Mouse (Mus musculus): Measurements from ENCODE around the gene Fbxl17. TPM values are rescaled to one million over a fixed set of nuclear protein-coding genes. Genes with fewer than 3 reads are reported as not detected.

The Fbxl17 gene
- polyA plus RNA-seq, 1 experiment from 2014 or later = 10.7 TPM

DNA sequence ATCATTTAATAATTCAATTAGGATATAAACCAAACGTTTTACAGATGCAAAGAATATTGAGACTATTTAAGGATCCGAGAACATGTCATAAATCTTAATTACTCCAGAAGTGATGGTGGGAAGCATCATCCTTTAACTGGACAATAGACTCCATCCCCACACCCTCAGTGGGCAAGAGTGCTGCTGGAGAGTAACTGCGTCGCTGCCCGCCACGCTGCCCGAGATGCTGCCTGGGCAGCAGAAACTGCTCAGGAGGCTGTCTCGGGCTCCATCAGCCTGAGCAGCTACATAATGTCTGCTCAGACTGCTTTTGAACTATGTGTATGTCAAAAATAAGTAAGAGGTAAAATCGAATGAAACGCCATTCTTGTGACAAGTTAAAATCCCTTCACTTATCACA, 52.1 kb downstream of the Fbxl17 start:
- no peaks in the 10 kb centered on the region for H3K9me3 ChIP-seq (ENCODE audit: control insufficient read depth, low read length)
- no peak overlapping the region for H3K27ac ChIP-seq (replicated peaks; ENCODE audit: low read depth, low read length)
- no peak overlapping the region for H3K4me3 ChIP-seq (ENCODE audit: low read depth, low read length)
- H3K36me3 ChIP-seq (ENCODE audit: control insufficient read depth, insufficient read depth, low read length) = no peaks in the 10 kb centered on the region
- DNase-seq (ENCODE audit: low spot score) (no peak), ATAC-seq (ENCODE audit: low read depth) (no peak)
- H3K4me1 ChIP-seq (ENCODE audit: control insufficient read depth, insufficient read depth, low read length) = no peaks in the 10 kb centered on the region; the same call in 1 of the 2 replicates
- no peaks in the 10 kb centered on the region for H3K27me3 ChIP-seq (replicated peaks; ENCODE audit: control insufficient read depth, insufficient read depth, low read length)
- no peak overlapping the region for H3K9ac ChIP-seq (ENCODE audit: low read depth, low read length)
- 69% methylated on average over 10 of the region's 10 CpGs for WGBS
- H3K4me2 ChIP-seq (ENCODE audit: low read depth, low read length) = no peak overlapping the region

DNA sequence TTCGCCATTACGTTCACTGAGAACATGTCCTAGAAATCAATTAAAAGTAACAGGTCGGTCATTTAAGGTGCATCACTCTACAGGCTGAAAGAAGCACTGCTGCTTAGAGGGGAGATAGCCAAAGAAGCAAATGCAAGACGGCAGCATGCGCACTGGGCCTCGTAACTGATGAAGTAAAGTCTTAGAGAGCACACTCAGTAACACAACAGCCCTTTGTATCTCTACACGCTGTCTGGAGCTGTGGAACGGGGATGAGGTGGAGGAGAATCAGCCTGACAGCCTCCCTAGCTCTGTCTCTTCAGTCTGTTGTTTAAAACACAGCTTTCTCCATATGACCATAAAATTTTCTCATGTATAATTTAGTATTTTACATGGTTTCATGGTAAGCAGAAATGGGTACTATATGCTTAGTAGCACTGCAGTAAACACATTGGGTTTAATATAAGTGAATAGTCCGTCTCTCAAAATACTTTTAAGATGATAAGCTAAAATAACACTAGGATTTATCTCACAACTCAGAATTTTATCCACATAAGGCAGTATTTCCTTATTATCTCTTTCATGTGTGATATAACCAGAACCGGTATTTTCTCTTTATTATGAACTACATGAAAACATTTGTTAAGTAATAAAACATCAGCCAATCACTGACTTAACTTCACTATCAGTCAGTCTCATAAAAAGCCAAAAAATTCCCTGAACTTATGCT, 52.7 kb downstream of the Fbxl17 start:
- Histone ChIP-seq H3K4me2 (ENCODE audit: low read depth, low read length) (no peak overlapping the region), H3K9me3 (ENCODE audit: control insufficient read depth, low read length) (no peaks in the 10 kb centered on the region), H3K9ac (ENCODE audit: low read depth, low read length) (no peak overlapping the region), H3K4me1 (ENCODE audit: control insufficient read depth, insufficient read depth, low read length) (no peaks in the 10 kb centered on the region; the same call in 1 of the 2 replicates), H3K36me3 (ENCODE audit: control insufficient read depth, insufficient read depth, low read length) (no peaks in the 10 kb centered on the region), H3K4me3 (ENCODE audit: low read depth, low read length) (no peak overlapping the region), H3K27me3 (replicated peaks; ENCODE audit: control insufficient read depth, insufficient read depth, low read length) (no peaks in the 10 kb centered on the region), H3K27ac (replicated peaks; ENCODE audit: low read depth, low read length) (no peak overlapping the region)
- 68% methylated on average over 10 of the region's 10 CpGs for WGBS
- ATAC-seq (ENCODE audit: low read depth) (no peak), DNase-seq (ENCODE audit: low spot score) (no peak)

- Histone ChIP-seq H3K4me1 (ENCODE audit: control insufficient read depth, insufficient read depth, low read length) (no peaks in the 10 kb centered on the region; the same call in 1 of the 2 replicates), H3K27ac (replicated peaks; ENCODE audit: low read depth, low read length) (no peak overlapping the region), H3K9me3 (ENCODE audit: control insufficient read depth, low read length) (no peaks in the 10 kb centered on the region), H3K9ac (ENCODE audit: low read depth, low read length) (no peak overlapping the region), H3K27me3 (replicated peaks; ENCODE audit: control insufficient read depth, insufficient read depth, low read length) (no peaks in the 10 kb centered on the region), H3K4me3 (ENCODE audit: low read depth, low read length) (no peak overlapping the region), H3K4me2 (ENCODE audit: low read depth, low read length) (no peak overlapping the region), H3K36me3 (ENCODE audit: control insufficient read depth, insufficient read depth, low read length) (no peaks in the 10 kb centered on the region)
- no peak for DNase-seq (ENCODE audit: low spot score)
- no peak for ATAC-seq (ENCODE audit: low read depth)
- 83% methylated on average over 4 of the region's 4 CpGs for WGBS
Observed at GRCm38 (mm10) chr17:63445212-63445611, 54.6 kb downstream of the Fbxl17 start.

DNA sequence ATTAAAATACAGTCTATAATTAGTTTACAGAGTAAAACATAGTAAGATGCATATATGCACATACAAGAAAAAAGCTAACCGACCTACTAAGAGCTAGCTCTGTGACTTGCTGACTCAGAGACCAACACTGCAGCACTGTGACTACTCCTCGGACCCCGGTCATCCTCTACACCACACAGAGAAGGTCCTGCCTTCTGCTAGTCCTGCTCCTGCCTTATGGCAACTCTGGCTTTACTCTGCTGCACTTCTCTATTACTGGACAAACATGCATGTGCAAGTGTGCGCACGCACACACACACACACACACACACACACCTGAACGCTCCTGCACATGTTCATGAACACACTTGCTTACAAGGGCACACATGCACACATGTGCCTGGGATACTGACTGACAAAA, 62.4 kb downstream of the Fbxl17 start:
- H3K27me3 ChIP-seq (replicated peaks; ENCODE audit: control insufficient read depth, insufficient read depth, low read length) = no peaks in the 10 kb centered on the region
- H3K4me2 ChIP-seq (ENCODE audit: low read depth, low read length) = no peak overlapping the region
- no peak overlapping the region for H3K9ac ChIP-seq (ENCODE audit: low read depth, low read length)
- H3K36me3 ChIP-seq (ENCODE audit: control insufficient read depth, insufficient read depth, low read length) = no peaks in the 10 kb centered on the region
- H3K9me3 ChIP-seq (ENCODE audit: control insufficient read depth, low read length) = no peaks in the 10 kb centered on the region
- WGBS = 89% methylated on average over 6 of the region's 6 CpGs
- H3K4me3 ChIP-seq (ENCODE audit: low read depth, low read length) = no peak overlapping the region
- no peak for DNase-seq (ENCODE audit: low spot score)
- no peaks in the 10 kb centered on the region for H3K4me1 ChIP-seq (ENCODE audit: control insufficient read depth, insufficient read depth, low read length)
- no peak overlapping the region for H3K27ac ChIP-seq (replicated peaks; ENCODE audit: low read depth, low read length)
- no peak for ATAC-seq (ENCODE audit: low read depth)

- DNase-seq (ENCODE audit: low spot score) = peak; percentile 65
- no peaks in the 10 kb centered on the region for H3K36me3 ChIP-seq (ENCODE audit: control insufficient read depth, insufficient read depth, low read length)
- no peaks in the 10 kb centered on the region for H3K9me3 ChIP-seq (ENCODE audit: control insufficient read depth, low read length)
- no peaks in the 10 kb centered on the region for H3K4me1 ChIP-seq (ENCODE audit: control insufficient read depth, insufficient read depth, low read length)
- 54% methylated on average over 6 of the region's 6 CpGs for WGBS
- no peaks in the 10 kb centered on the region for H3K27me3 ChIP-seq (replicated peaks; ENCODE audit: control insufficient read depth, insufficient read depth, low read length)
- H3K4me3 ChIP-seq (ENCODE audit: low read depth, low read length) = no peak overlapping the region
- no peak overlapping the region for H3K4me2 ChIP-seq (ENCODE audit: low read depth, low read length)
- no peak for ATAC-seq (ENCODE audit: low read depth)
- H3K9ac ChIP-seq (ENCODE audit: low read depth, low read length) = no peak overlapping the region
- no peak overlapping the region for H3K27ac ChIP-seq (replicated peaks; ENCODE audit: low read depth, low read length)
Observed at GRCm38 (mm10) chr17:63434081-63434480, 65.7 kb downstream of the Fbxl17 start.

DNA sequence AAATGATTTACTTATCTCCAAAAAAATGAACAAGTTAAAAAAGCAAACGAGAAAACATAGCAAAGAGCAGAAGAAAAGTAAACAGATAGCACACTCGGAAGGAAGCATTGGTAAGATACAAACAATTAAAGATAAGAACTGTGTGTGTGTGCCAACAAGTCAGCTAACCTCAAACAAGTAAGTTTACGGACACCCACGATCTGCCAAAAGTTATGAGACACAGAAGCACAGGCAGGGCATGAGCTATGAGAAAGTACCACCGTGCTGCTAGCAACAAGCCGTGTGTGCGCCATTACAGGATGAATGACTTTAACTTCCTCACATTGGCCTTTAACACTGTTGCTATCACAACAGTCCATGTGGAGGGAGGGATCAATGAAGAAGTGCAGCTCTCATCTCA, 68.2 kb downstream of the Fbxl17 start:
- Histone ChIP-seq H3K9me3 (ENCODE audit: control insufficient read depth, low read length) (no peaks in the 10 kb centered on the region), H3K4me1 (ENCODE audit: control insufficient read depth, insufficient read depth, low read length) (no peaks in the 10 kb centered on the region), H3K27ac (replicated peaks; ENCODE audit: low read depth, low read length) (no peak overlapping the region), H3K4me2 (ENCODE audit: low read depth, low read length) (no peak overlapping the region), H3K36me3 (ENCODE audit: control insufficient read depth, insufficient read depth, low read length) (no peaks in the 10 kb centered on the region), H3K9ac (ENCODE audit: low read depth, low read length) (no peak overlapping the region), H3K4me3 (ENCODE audit: low read depth, low read length) (no peak overlapping the region), H3K27me3 (replicated peaks; ENCODE audit: control insufficient read depth, insufficient read depth, low read length) (no peaks in the 10 kb centered on the region)
- no peak for ATAC-seq (ENCODE audit: low read depth)
- DNase-seq (ENCODE audit: low spot score) = no peak
- WGBS = 83% methylated on average over 7 of the region's 7 CpGs

DNA sequence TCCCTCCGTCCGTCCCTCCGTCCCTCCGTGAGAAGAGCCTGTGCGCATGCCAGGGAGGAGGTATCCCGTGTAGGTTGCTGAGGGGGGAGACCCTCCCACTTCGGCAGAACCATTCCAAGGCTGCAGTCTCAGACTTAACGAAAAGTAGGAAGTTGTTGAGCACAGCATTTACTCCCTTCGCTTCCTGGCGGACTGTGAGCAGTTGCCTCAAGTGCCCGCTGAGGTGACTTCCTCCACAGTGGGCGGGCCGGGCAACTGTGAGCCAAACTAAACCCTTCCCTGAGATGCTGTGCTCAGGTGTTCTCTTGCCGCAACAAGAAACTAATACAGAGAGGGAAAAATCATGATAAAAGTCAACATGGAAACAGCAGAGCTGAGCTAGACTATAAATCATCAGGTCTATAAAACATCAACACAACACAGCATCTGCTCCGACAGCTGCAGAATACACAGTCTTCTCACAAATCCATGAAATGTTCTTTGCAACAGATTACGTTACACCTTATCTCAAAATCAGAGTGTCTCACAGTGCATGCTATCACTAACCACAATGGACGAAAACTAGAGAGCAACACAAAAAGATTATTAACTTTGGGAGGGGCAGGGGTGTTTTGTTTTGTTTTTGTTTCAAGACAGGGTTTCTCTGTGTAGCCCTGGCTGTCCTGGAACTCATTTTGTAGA, 69.3 kb downstream of the Fbxl17 start:
- H3K4me3 ChIP-seq (ENCODE audit: low read depth, low read length) = no peak overlapping the region
- 71% methylated on average over 17 of the region's 17 CpGs for WGBS
- DNase-seq (ENCODE audit: low spot score) = no peak

DNA sequence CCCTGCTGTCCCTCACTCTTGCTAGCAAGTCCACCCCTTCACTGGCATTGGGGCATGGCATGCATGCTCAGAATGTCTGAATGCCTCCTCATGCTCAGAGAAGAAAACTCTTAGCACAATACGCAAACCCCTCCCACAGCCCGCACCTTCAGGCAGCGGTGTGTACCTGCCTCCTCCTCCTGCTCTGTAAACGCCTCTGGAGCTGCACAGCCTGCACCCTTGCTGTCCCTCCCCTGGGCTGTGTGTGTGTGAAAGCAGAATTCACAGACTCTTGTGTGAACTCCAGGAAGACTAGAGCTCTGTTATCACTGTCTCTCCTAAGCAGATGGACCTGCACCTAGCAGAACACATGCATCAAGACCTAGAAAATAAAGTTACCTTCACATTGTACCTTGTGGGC, 76.0 kb downstream of the Fbxl17 start:
- Histone ChIP-seq H3K9ac (ENCODE audit: low read depth, low read length) (no peak overlapping the region), H3K27me3 (replicated peaks; ENCODE audit: control insufficient read depth, insufficient read depth, low read length) (no peaks in the 10 kb centered on the region), H3K4me1 (ENCODE audit: control insufficient read depth, insufficient read depth, low read length) (0 out of 2 replicates have a peak, but pooled peaks cover 4% of the 10 kb centered on the region), H3K9me3 (ENCODE audit: control insufficient read depth, low read length) (no peaks in the 10 kb centered on the region), H3K4me3 (ENCODE audit: low read depth, low read length) (no peak overlapping the region), H3K4me2 (ENCODE audit: low read depth, low read length) (no peak overlapping the region), H3K27ac (replicated peaks; ENCODE audit: low read depth, low read length) (no peak overlapping the region), H3K36me3 (ENCODE audit: control insufficient read depth, insufficient read depth, low read length) (no peaks in the 10 kb centered on the region)
- ATAC-seq (ENCODE audit: low read depth) (no peak), DNase-seq (ENCODE audit: low spot score) (no peak)
- 81% methylated on average over 4 of the region's 4 CpGs for WGBS

More for the DNA sequence above, 69.3 kb downstream of the Fbxl17 start:
- no peaks in the 10 kb centered on the region for H3K36me3 ChIP-seq (ENCODE audit: control insufficient read depth, insufficient read depth, low read length)
- peak overlapping the region; percentile 32; the same call in 1 of the 2 replicates for H3K4me2 ChIP-seq (ENCODE audit: low read depth, low read length)
- H3K9ac ChIP-seq (ENCODE audit: low read depth, low read length) = no peak overlapping the region
- H3K4me1 ChIP-seq (ENCODE audit: control insufficient read depth, insufficient read depth, low read length) = no peaks in the 10 kb centered on the region
- H3K27me3 ChIP-seq (replicated peaks; ENCODE audit: control insufficient read depth, insufficient read depth, low read length) = no peaks in the 10 kb centered on the region
- no peak overlapping the region for H3K27ac ChIP-seq (replicated peaks; ENCODE audit: low read depth, low read length)
- H3K9me3 ChIP-seq (ENCODE audit: control insufficient read depth, low read length) = no peaks in the 10 kb centered on the region
- ATAC-seq (ENCODE audit: low read depth) = no peak

DNA sequence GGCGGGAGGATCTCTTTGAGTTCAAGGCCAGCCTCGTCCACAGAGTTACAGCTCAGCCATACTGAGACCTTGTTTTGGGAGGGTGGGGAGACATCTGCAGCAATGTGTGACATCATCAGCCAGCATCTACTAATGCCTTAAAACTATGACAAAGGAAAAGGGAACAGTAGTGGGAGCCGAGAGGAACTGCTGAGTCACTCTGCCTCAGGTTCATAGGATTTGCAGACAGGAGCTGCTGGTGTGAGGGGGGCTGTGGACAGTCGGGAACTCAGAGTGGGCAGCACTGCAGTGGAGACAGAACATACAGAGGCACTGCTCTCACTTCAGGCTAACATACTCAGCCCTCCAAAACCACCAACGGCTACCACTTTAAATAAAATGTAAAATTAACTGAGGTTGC, 77.1 kb downstream of the Fbxl17 start:
- ATAC-seq (ENCODE audit: low read depth) (no peak), DNase-seq (ENCODE audit: low spot score) (no peak)
- 96% methylated on average over 5 of the region's 5 CpGs for WGBS
- Histone ChIP-seq H3K9me3 (ENCODE audit: control insufficient read depth, low read length) (no peaks in the 10 kb centered on the region), H3K4me1 (ENCODE audit: control insufficient read depth, insufficient read depth, low read length) (0 out of 2 replicates have a peak, but pooled peaks cover 4% of the 10 kb centered on the region), H3K9ac (ENCODE audit: low read depth, low read length) (no peak overlapping the region), H3K36me3 (ENCODE audit: control insufficient read depth, insufficient read depth, low read length) (no peaks in the 10 kb centered on the region), H3K27me3 (replicated peaks; ENCODE audit: control insufficient read depth, insufficient read depth, low read length) (no peaks in the 10 kb centered on the region), H3K4me3 (ENCODE audit: low read depth, low read length) (no peak overlapping the region), H3K4me2 (ENCODE audit: low read depth, low read length) (no peak overlapping the region), H3K27ac (replicated peaks; ENCODE audit: low read depth, low read length) (no peak overlapping the region)

Data from embryonic facial prominence, embryonic 14.5 days (tissue).